5 mouse cellular contexts compared by ENCODE assay signal in the genomic region with DNA sequence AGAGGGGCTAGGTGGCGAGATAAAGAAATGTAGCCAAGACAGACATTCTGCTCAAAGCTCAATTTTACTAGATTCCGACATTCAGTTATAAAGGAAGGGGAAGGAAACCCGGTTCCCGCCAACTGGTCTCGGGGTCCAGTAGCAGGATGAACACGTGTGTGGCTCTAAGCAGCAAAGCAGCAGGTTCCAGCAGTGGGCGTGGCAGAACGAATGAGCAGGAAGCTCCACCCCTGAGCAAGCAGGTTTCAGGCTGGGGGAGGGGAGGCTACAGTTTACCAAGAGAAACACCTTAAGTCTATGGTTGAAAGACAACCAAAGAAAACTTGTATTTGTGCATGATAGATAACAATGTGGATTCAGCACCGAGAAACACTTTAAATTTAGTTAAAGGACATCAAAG. TPM values are rescaled to one million over a fixed set of nuclear protein-coding genes. Genes with fewer than 3 reads are reported as not detected.
"Had no signal": no experiment of that assay in that cellular context is flagged by ENCODE, and none has a peak within 500 bp of the region (broad histone marks: within the 10 kb centered on the region; RNA-seq: fewer than 3 reads in every experiment).

No protein-coding gene starts in this region.

RNA-seq across cellular contexts. Expression of a gene that starts 46.3 kb away (rescaled TPM):
- polyA plus RNA-seq: midbrain, embryonic 16.5 days; neural tube, embryonic 11.5 days; small intestine, adult 2 months had no signal

RNA-seq across cellular contexts. Expression of a gene that starts 49.1 kb away (rescaled TPM):
- polyA plus RNA-seq: midbrain, embryonic 16.5 days; neural tube, embryonic 13.5 days; small intestine, adult 2 months; thymus, postnatal 0 days had no signal
